Mouse (Mus musculus): ENCODE data around the gene Neurod2.

The Neurod2 gene

GRCm38 (mm10) chr11:98329081-98329959 is at the start of gene Neurod2:
Gene Neurod2, minus strand, starts transcription at chr11:98329648.
- no peak for DNase-seq (ENCODE audit: low spot score)

GRCm38 (mm10) chr11:98377787-98378186 is 48.3 kb upstream of the Neurod2 start:
- DNase-seq (ENCODE audit: low spot score): no peak

GRCm38 (mm10) chr11:98376756-98377155 is 47.3 kb upstream of the Neurod2 start:
- DNase-seq (ENCODE audit: low spot score): no peak

- DNase-seq (ENCODE audit: low spot score): no peak
Measured at GRCm38 (mm10) chr11:98374266-98374665, 44.8 kb upstream of the Neurod2 start.

- DNase-seq (ENCODE audit: low spot score): no peak
Measured at GRCm38 (mm10) chr11:98373244-98373643, 43.8 kb upstream of the Neurod2 start.

- no peak for DNase-seq (ENCODE audit: low spot score)
Measured at GRCm38 (mm10) chr11:98372406-98372805, 43.0 kb upstream of the Neurod2 start.

GRCm38 (mm10) chr11:98371556-98372240 is 42.2 kb upstream of the Neurod2 start:
- no peak for DNase-seq (ENCODE audit: low spot score)

- DNase-seq (ENCODE audit: low spot score): no peak
Measured at GRCm38 (mm10) chr11:98370588-98370987, 41.1 kb upstream of the Neurod2 start.

- no peak for DNase-seq (ENCODE audit: low spot score)
Measured at GRCm38 (mm10) chr11:98369337-98369736, 39.9 kb upstream of the Neurod2 start.

GRCm38 (mm10) chr11:98367863-98368186 is 38.4 kb upstream of the Neurod2 start:
- DNase-seq (ENCODE audit: low spot score): no peak

GRCm38 (mm10) chr11:98367171-98367862 is 37.9 kb upstream of the Neurod2 start:
- no peak for DNase-seq (ENCODE audit: low spot score)

GRCm38 (mm10) chr11:98366290-98366689 is 36.8 kb upstream of the Neurod2 start:
- no peak for DNase-seq (ENCODE audit: low spot score)

- no peak for DNase-seq (ENCODE audit: low spot score)
Measured at GRCm38 (mm10) chr11:98364410-98364809, 35.0 kb upstream of the Neurod2 start.

- no peak for DNase-seq (ENCODE audit: low spot score)
Measured at GRCm38 (mm10) chr11:98363817-98364216, 34.4 kb upstream of the Neurod2 start.

- DNase-seq (ENCODE audit: low spot score): no peak
Measured at GRCm38 (mm10) chr11:98360866-98361521, 31.5 kb upstream of the Neurod2 start.

GRCm38 (mm10) chr11:98358161-98359083 is 29.0 kb upstream of the Neurod2 start, which contains the start of gene Stard3:
Gene Stard3, plus strand, starts transcription at chr11:98358368.
- peak; percentile 66 for DNase-seq (ENCODE audit: low spot score)

GRCm38 (mm10) chr11:98357396-98358160 is 28.1 kb upstream of the Neurod2 start:
- DNase-seq (ENCODE audit: low spot score): no peak

GRCm38 (mm10) chr11:98356625-98357394 is 27.4 kb upstream of the Neurod2 start:
- DNase-seq (ENCODE audit: low spot score): no peak

GRCm38 (mm10) chr11:98355732-98356299 is 26.4 kb upstream of the Neurod2 start:
- no peak for DNase-seq (ENCODE audit: low spot score)

Measured in ovary, postnatal 10 days (tissue).